Mouse (Mus musculus) liver, postnatal 0 days (tissue): ENCODE measurements around the gene Dab1.

Source experiments
- CTCF ChIP-seq: sonication (generic); IDR thresholded peaks from 2 replicates; pipeline ENCODE4 v1.5.1; 2016; ENCODE audit warnings: antibody characterized with exemption, low read depth
- EP300 ChIP-seq: IDR thresholded peaks from 2 replicates; pipeline ENCODE4 v1.6.1; 2016; ENCODE audit warnings: antibody characterized with exemption, low read depth, mild to moderate bottlenecking

GRCm38 (mm10) chr4:104500112-104500511 lies 881.0 kb downstream of the Dab1 start:
- TF ChIP-seq CTCF = no peak
- TF ChIP-seq EP300 = no peak
